Comparison of ENCODE assay signal across 10 mouse cellular contexts in genomic region chr2:32165040-32165800, GRCm38 (mm10). TPM values are rescaled to one million over a fixed set of nuclear protein-coding genes. Genes with fewer than 3 reads are reported as not detected.
DNase-seq lines count a peak whose midpoint lies in the region; ATAC-seq lines count a peak whose summit lies in the region.
"Had no signal": no experiment of that assay in that cellular context is flagged by ENCODE, and none has a peak within 500 bp of the region (broad histone marks: within the 10 kb centered on the region; RNA-seq: fewer than 3 reads in every experiment).

No protein-coding gene starts in this region.

- no peak overlapping the region for H3K4me2 ChIP-seq in limb, embryonic 15.5 days

- H3K4me3 ChIP-seq in limb, embryonic 15.5 days: no peak overlapping the region
- no peak overlapping the region for H3K4me3 ChIP-seq in limb, embryonic 10.5 days
- H3K4me3 ChIP-seq: erythroblast, embryonic 14.5 days had no signal

- 77% methylated on average over 11 of the region's 11 CpGs for WGBS in limb, embryonic 15.5 days
- 80% methylated on average over 11 of the region's 11 CpGs for WGBS in limb, embryonic 10.5 days

- H3K36me3 ChIP-seq in limb, embryonic 15.5 days: no peaks in the 10 kb centered on the region
- H3K36me3 ChIP-seq in limb, embryonic 10.5 days: peaks cover 47% of the 10 kb centered on the region

- no peak for ATAC-seq in limb, embryonic 15.5 days (ENCODE audit: insufficient number of reproducible peaks, low FRiP score, low TSS enrichment, low read depth)
- ATAC-seq in inflammation-experienced regulatory T-cells, adult 6 months: peak; percentile 46

- H3K27ac ChIP-seq in limb, embryonic 15.5 days: peak overlapping the region; percentile 43; the same call in 1 of the 2 replicates
- no peak overlapping the region for H3K27ac ChIP-seq in limb, embryonic 10.5 days

- DNase-seq in cerebellum, postnatal 25 days: peak; percentile 31 to 57
- no peak for DNase-seq in cerebellum, adult 8-10 months
- DNase-seq in limb, embryonic 10.5 days (ENCODE audit: low spot score): no peak
- peak; percentile 53 for DNase-seq in naive thymus-derived CD4-positive, alpha-beta T cell, adult 2 months (ENCODE audit: low read depth)
- DNase-seq in frontal cortex, postnatal 36 days (ENCODE audit: low spot score in 2 of 2): no peak
- no peak for DNase-seq in urinary bladder, adult 18-20 months (ENCODE audit: low spot score in 2 of 2)
- DNase-seq: cerebellum, adult 11-12 months had no signal

- H3K9ac ChIP-seq in limb, embryonic 15.5 days: no peak overlapping the region

- peaks cover 54% of the 10 kb centered on the region for H3K4me1 ChIP-seq in limb, embryonic 15.5 days
- peaks cover 68% of the 10 kb centered on the region for H3K4me1 ChIP-seq in limb, embryonic 10.5 days

- no peaks in the 10 kb centered on the region for H3K9me3 ChIP-seq in limb, embryonic 15.5 days
- H3K9me3 ChIP-seq in limb, embryonic 10.5 days (replicated peaks): no peaks in the 10 kb centered on the region

- no peaks in the 10 kb centered on the region for H3K27me3 ChIP-seq in limb, embryonic 15.5 days
- H3K27me3 ChIP-seq in limb, embryonic 10.5 days (ENCODE audit: low read depth, poor library complexity, severe bottlenecking): no peaks in the 10 kb centered on the region

RNA-seq across cellular contexts. Expression of gene Prrc2b, which starts 14.3 kb away (rescaled TPM):
- 40.8 and 44.8 TPM in 2 replicates for polyA plus RNA-seq in limb, embryonic 15.5 days (2015; fragmentation: Nextera tagmentation; extraction: Ambion mirVana)
- 71.2 and 80.3 TPM in 2 replicates for polyA plus RNA-seq in limb, embryonic 10.5 days (2016; fragmentation: Nextera tagmentation; extraction: Ambion mirVana)
- polyA plus RNA-seq in inflammation-experienced regulatory T-cells, adult 6 months (2017; shearing (Covaris generic)): 10 to 100 TPM; 33.6 to 40.3 (median 35.2) TPM

Comparison
In these comparisons a context has a peak if more than half of its experiments do, and no peak if none do; other contexts are left out.
1. DNase-seq: peak in cerebellum, postnatal 25 days (2 of 2) and naive thymus-derived CD4-positive, alpha-beta T cell, adult 2 months (single experiment); none in cerebellum, adult 8-10 months (single experiment), limb, embryonic 10.5 days (single experiment), frontal cortex, postnatal 36 days (0 of 2) and urinary bladder, adult 18-20 months (0 of 2).